Mouse (Mus musculus): ENCODE results near the gene Vps37d. TPM values are rescaled to one million over a fixed set of nuclear protein-coding genes. Genes with fewer than 3 reads are reported as not detected.

Vps37d gene
- total RNA-seq, 1 experiment, result 2.0 TPM

GRCm38 (mm10) chr5:135023344-135024173 lies 54.5 kb downstream of the Vps37d start, which contains the start of gene Stx1a:
TSS of gene Stx1a (plus strand) at chr5:135023482.
- H3K9me3 ChIP-seq (ENCODE audit: control insufficient read depth, insufficient read depth, low read depth, low read length), result no peaks in the 10 kb centered on the region
- in situ Hi-C loops (cut with MboI; ENCODE audit: low sequenced_read_pairs in 2 of 2, unreplicated experiment in 2 of 2), result no loop called here
- no peaks in the 10 kb centered on the region for H3K36me3 ChIP-seq (ENCODE audit: control insufficient read depth, insufficient read depth, low read length, poor library complexity, severe bottlenecking)
- peak within 1 kb of the TSS; percentile 70 to 99 for H3K4me3 ChIP-seq (ENCODE audit: insufficient read depth in 1 of 2, low read depth in 1 of 2, low read length in 2 of 2, poor library complexity in 1 of 2, severe bottlenecking in 1 of 2)
- TF ChIP-seq ZNF384 (IDR thresholded peaks at IDR 0.05; ENCODE audit: low read depth, low read length) (no peak), MAFK (IDR thresholded peaks at IDR 0.05; ENCODE audit: insufficient read depth, low read depth, low read length) (no peak), ZC3H11A (IDR thresholded peaks at IDR 0.05; ENCODE audit: borderline replicate concordance, low read depth, low read length) (no peak), CHD2 (IDR thresholded peaks at IDR 0.05; ENCODE audit: low read depth, low read length) (no peak), HCFC1 (IDR thresholded peaks at IDR 0.05; ENCODE audit: borderline replicate concordance, insufficient read depth, low read length) (no peak)
- no peak within 1 kb of the TSS for H3K27ac ChIP-seq (ENCODE audit: insufficient read depth, low read depth, low read length, poor library complexity, severe bottlenecking)
- H3K9ac ChIP-seq (ENCODE audit: insufficient read depth, low read depth, low read length, poor library complexity, severe bottlenecking), result peak within 1 kb of the TSS; percentile 73
- H3K4me1 ChIP-seq (ENCODE audit: control insufficient read depth in 2 of 2, insufficient read depth in 2 of 2, low read length in 2 of 2, poor library complexity in 1 of 2), result peaks cover 0 to 5% of the 10 kb centered on the region in 2 experiments; a peak in 3 of 4 replicates
- peak; percentile 89 for DNase-seq (ENCODE audit: low read depth, low spot score)

Other genes with a start within 250 kb of the Vps37d start
- not detected in 2 replicates for gene Tmem270, start 171.5 kb downstream of the Vps37d start, total RNA-seq (2012; rRNA removed)
- gene Cldn13, start 162.7 kb downstream of the Vps37d start, total RNA-seq (2012; rRNA removed), result not detected in 2 replicates
- 15.6 and 17.3 TPM in 2 replicates for gene Mettl27, start 145.9 kb downstream of the Vps37d start, total RNA-seq (2012; rRNA removed)
- 150 and 350 TPM in 2 replicates for gene Cldn4, start 131.3 kb downstream of the Vps37d start, total RNA-seq (2012; rRNA removed)
- gene Cldn3, start 92.1 kb downstream of the Vps37d start, total RNA-seq (2012; rRNA removed), result 8.4 and 24.1 TPM in 2 replicates
- 64.8 and 105 TPM in 2 replicates for gene Abhd11, start 69.1 kb downstream of the Vps37d start, total RNA-seq (2012; rRNA removed)
- gene Stx1a, start 54.8 kb downstream of the Vps37d start, total RNA-seq (2012; rRNA removed), result 9.5 and 14.6 TPM in 2 replicates
- 6.2 and 8.3 TPM in 2 replicates for gene Dnajc30, start 14.1 kb downstream of the Vps37d start, total RNA-seq (2012; rRNA removed)
- 110 and 112 TPM in 2 replicates for gene Bud23, start 13.3 kb downstream of the Vps37d start, total RNA-seq (2012; rRNA removed)
- gene Mlxipl, start 11.6 kb upstream of the Vps37d start, total RNA-seq (2012; rRNA removed), result 7.6 and 11.7 TPM in 2 replicates
- gene Tbl2, start 71.4 kb upstream of the Vps37d start, total RNA-seq (2012; rRNA removed), result 49.6 and 99.0 TPM in 2 replicates
- gene Bcl7b, start 90.0 kb upstream of the Vps37d start, total RNA-seq (2012; rRNA removed), result 15.0 and 17.5 TPM in 2 replicates
- gene Baz1b, start 109.0 kb upstream of the Vps37d start, total RNA-seq (2012; rRNA removed), result 63.1 and 70.1 TPM in 2 replicates
- gene Fzd9, start 173.0 kb upstream of the Vps37d start, total RNA-seq (2012; rRNA removed), result 9.4 and 18.2 TPM in 2 replicates